26 mouse cellular contexts compared by ENCODE assay signal in genomic region chr5:92508853-92509252, GRCm38 (mm10). TPM values are rescaled to one million over a fixed set of nuclear protein-coding genes. Genes with fewer than 3 reads are reported as not detected.
DNase-seq lines count a peak whose midpoint lies in the region; ATAC-seq and TF ChIP-seq lines count a peak whose summit lies in the region.
"Had no signal": no experiment of that assay in that cellular context is flagged by ENCODE, and none has a peak within 500 bp of the region (broad histone marks: within the 10 kb centered on the region; RNA-seq: fewer than 3 reads in every experiment).

No protein-coding gene starts in this region.

- peak overlapping the region; percentile 46 for H3K4me3 ChIP-seq in bone marrow macrophage, adult 2 months (ENCODE audit: insufficient read depth, low read length)
- no peak overlapping the region for H3K4me3 ChIP-seq in kidney, embryonic 16.5 days (ENCODE audit: low read length)
- H3K4me3 ChIP-seq: embryonic facial prominence, embryonic 10.5 days; heart, embryonic 13.5 days; layer of hippocampus, adult 2 months; neural tube, embryonic 15.5 days had no signal

- WGBS in kidney, embryonic 16.5 days = 89% methylated on average over 5 of the region's 5 CpGs

- peak; percentile 47 for ATAC-seq in megakaryocyte progenitor cell, adult 5-6 weeks (replicated peaks; ENCODE audit: poor library complexity)
- no peak for ATAC-seq in kidney, embryonic 16.5 days (ENCODE audit: low FRiP score, low TSS enrichment)
- ATAC-seq: hindbrain, postnatal 0 days; intestine, postnatal 0 days had no signal

- TF ChIP-seq POLR2A in bone marrow macrophage, adult 2 months (IDR thresholded peaks at IDR 0.05; ENCODE audit: borderline replicate concordance, low read depth, low read length) = no peak

- H3K4me2 ChIP-seq in kidney, embryonic 16.5 days (replicated peaks; ENCODE audit: low read depth, low read length) = no peak overlapping the region
- H3K4me2 ChIP-seq: heart, embryonic 13.5 days; neural tube, embryonic 15.5 days had no signal

- no peaks in the 10 kb centered on the region for H3K9me3 ChIP-seq in kidney, embryonic 16.5 days (ENCODE audit: low read length)
- H3K9me3 ChIP-seq: embryonic facial prominence, embryonic 10.5 days; heart, embryonic 13.5 days; neural tube, embryonic 15.5 days had no signal

- H3K27me3 ChIP-seq in kidney, embryonic 16.5 days (ENCODE audit: insufficient read depth, low read length) = no peaks in the 10 kb centered on the region
- H3K27me3 ChIP-seq: heart, embryonic 13.5 days; neural tube, embryonic 15.5 days had no signal

- peaks cover 27% of the 10 kb centered on the region for H3K4me1 ChIP-seq in bone marrow macrophage, adult 2 months (ENCODE audit: control insufficient read depth, insufficient read depth, low read length)
- H3K4me1 ChIP-seq in kidney, embryonic 16.5 days (ENCODE audit: insufficient read depth, low read length) = peaks cover 17% of the 10 kb centered on the region

- no peak for TF ChIP-seq CTCF in bone marrow macrophage, adult 2 months (IDR thresholded peaks at IDR 0.05; ENCODE audit: low read depth, low read length)

- H3K9ac ChIP-seq in kidney, embryonic 16.5 days (replicated peaks; ENCODE audit: low read length) = no peak overlapping the region
- H3K9ac ChIP-seq: heart, embryonic 13.5 days; neural tube, embryonic 15.5 days had no signal

- DNase-seq in spleen, postnatal 36 days (ENCODE audit: low spot score in 2 of 2) = peak; percentile 28 to 41
- DNase-seq in spleen, adult 12 weeks (ENCODE audit: low spot score) = no peak
- DNase-seq in ovary, adult 18-20 months (ENCODE audit: low spot score) = no peak
- no peak for DNase-seq in thymus, postnatal 10 days (ENCODE audit: low spot score in 2 of 2)
- DNase-seq: cerebellum, adult 8-10 months; gastrocnemius, postnatal 10 days; heart, adult 18-20 months; heart, postnatal 36 days; layer of hippocampus, postnatal 36 days; left cerebral cortex, postnatal 4 days; liver; lung, adult 18-20 months; midbrain, embryonic 14.5 days; retina, postnatal 1 day; thymus, postnatal 36 days had no signal

- H3K36me3 ChIP-seq in kidney, embryonic 16.5 days (ENCODE audit: insufficient read depth, low read length) = no peaks in the 10 kb centered on the region
- H3K36me3 ChIP-seq: embryonic facial prominence, embryonic 10.5 days; heart, embryonic 13.5 days; neural tube, embryonic 15.5 days had no signal

- H3K27ac ChIP-seq in bone marrow macrophage, adult 2 months (ENCODE audit: insufficient read depth, low read depth, low read length) = peak overlapping the region; percentile 86
- H3K27ac ChIP-seq in kidney, embryonic 16.5 days (ENCODE audit: low read length) = no peak overlapping the region
- H3K27ac ChIP-seq: embryonic facial prominence, embryonic 10.5 days; heart, embryonic 13.5 days; hindbrain, postnatal 0 days; kidney, postnatal 0 days; layer of hippocampus, adult 2 months; neural tube, embryonic 15.5 days had no signal

RNA-seq across cellular contexts. Expression of gene Scarb2, which starts 2.2 kb away (rescaled TPM):
- 93.7 and 98.6 TPM in 2 replicates for polyA plus RNA-seq in bone marrow macrophage, adult 2 months (2012; ENCODE audit: insufficient read depth, insufficient read length, missing spikeins)
- total RNA-seq in megakaryocyte progenitor cell, adult 5-6 weeks (2015) = 27.0 and 30.0 TPM in 2 replicates
- 40.4 and 44.8 TPM in 2 replicates for total RNA-seq in megakaryocyte progenitor cell, adult 5-6 weeks (2017)
- polyA plus RNA-seq in kidney, embryonic 16.5 days (2015; fragmentation: Nextera tagmentation; extraction: Ambion mirVana) = 8.4 and 9.5 TPM in 2 replicates

RNA-seq across cellular contexts. Expression of gene Fam47e, which starts 46.0 kb away (rescaled TPM):
- polyA plus RNA-seq in bone marrow macrophage, adult 2 months (2012; ENCODE audit: insufficient read depth, insufficient read length, missing spikeins) = not detected in 2 replicates
- not detected in 2 replicates for total RNA-seq in megakaryocyte progenitor cell, adult 5-6 weeks (2015)
- total RNA-seq in megakaryocyte progenitor cell, adult 5-6 weeks (2017) = not detected in 2 replicates
- 0.22 and 0.45 TPM in 2 replicates for polyA plus RNA-seq in kidney, embryonic 16.5 days (2015; fragmentation: Nextera tagmentation; extraction: Ambion mirVana)
- total RNA-seq: gastrocnemius, postnatal 10 days; heart, postnatal 36 days had no signal
- polyA plus RNA-seq: embryonic facial prominence, embryonic 10.5 days; forebrain, embryonic 11.5 days; heart, embryonic 13.5 days; intestine, postnatal 0 days had no signal

Comparison
In these comparisons a context has a peak if more than half of its experiments do, and no peak if none do; other contexts are left out.
1. DNase-seq: peak in spleen, postnatal 36 days (2 of 2); none in spleen, adult 12 weeks (single experiment), ovary, adult 18-20 months (single experiment) and thymus, postnatal 10 days (0 of 2).